Mouse (Mus musculus) midbrain, embryonic 14.5 days (tissue): Measurements from ENCODE around the gene Tmc8. TPM values are rescaled to one million over a fixed set of nuclear protein-coding genes. Genes with fewer than 3 reads are reported as not detected.

Experiments
- ATAC-seq: fragments of 200-750 bp; cut with Nextera tagmentation; 2 replicates; pipeline ENCODE4 v1.8.0; 2017; ENCODE audit warnings: moderate number of reproducible peaks, moderate library complexity; ENCODE audit not compliant: low FRiP score, low TSS enrichment
- DNase-seq: peaks from one replicate; pipeline ENCODE4 v3.0.0-alpha.2; 2015
- H3K27ac ChIP-seq: fragments of 300-500 bp; sonication (generic); replicated peaks from 2 replicates; pipeline ENCODE4 v1.5.1; 2014; ENCODE audit warnings: mild to moderate bottlenecking, low read depth, low read length, moderate library complexity
- H3K27me3 ChIP-seq: fragments of 300-500 bp; sonication (generic); 2 replicates; pipeline ENCODE4 v1.6.1; 2014; ENCODE audit warnings: low read length, control low read depth, mixed read lengths; ENCODE audit not compliant: control insufficient read depth, insufficient read depth
- H3K36me3 ChIP-seq: fragments of 300-500 bp; sonication (generic); 2 replicates; pipeline ENCODE4 v1.6.1; 2014; ENCODE audit warnings: low read length, control low read depth; ENCODE audit not compliant: control insufficient read depth, insufficient read depth
- H3K4me1 ChIP-seq: fragments of 300-500 bp; sonication (generic); 2 replicates; pipeline ENCODE4 v1.6.1; 2014; ENCODE audit warnings: mild to moderate bottlenecking, antibody characterized with exemption, low read length, control low read depth; ENCODE audit not compliant: control insufficient read depth, insufficient read depth
- H3K4me2 ChIP-seq: fragments of 300-500 bp; sonication (generic); 2 replicates; pipeline ENCODE4 v1.6.1; 2014; ENCODE audit warnings: mild to moderate bottlenecking, low read length, moderate library complexity
- H3K4me3 ChIP-seq: fragments of 300-500 bp; sonication (generic); replicated peaks from 2 replicates; pipeline ENCODE4 v1.5.1; 2014; ENCODE audit warnings: low read depth, low read length
- H3K9ac ChIP-seq: fragments of 300-500 bp; sonication (generic); replicated peaks from 2 replicates; pipeline ENCODE4 v1.6.1; 2014; ENCODE audit warnings: mild to moderate bottlenecking, low read length, moderate library complexity
- H3K9me3 ChIP-seq: fragments of 300-500 bp; sonication (generic); 2 replicates; pipeline ENCODE4 v1.6.1; 2016; ENCODE audit warnings: low read length, control low read depth, mixed read lengths; ENCODE audit not compliant: control insufficient read depth
- WGBS: fragments of 180-500 bp; shearing (Covaris S2); extraction: QIAGEN DNeasy Blood & Tissue Kit; methylation state at CpG from one replicate; pipeline ENCODE4 v1.1.7; 2014; 5-methylcytosine and 5-hydroxymethylcytosine counted together
- polyA plus RNA-seq: library from polyadenylated mRNA; unstranded; fragments of >200 nt; fragmentation: Nextera tagmentation; extraction: Ambion mirVana; gene quantifications from 2 replicates; pipeline ENCODE4 v1.2.1, GENCODE M21; 2014

The Tmc8 gene
- polyA plus RNA-seq, 1 experiment from 2014 or later = 0.66 TPM

- DNase-seq (no peak), ATAC-seq (no peak)
- 94% methylated on average over 9 of the region's 9 CpGs for WGBS
- Histone ChIP-seq H3K36me3 (no peaks in the 10 kb centered on the region; the same call in 1 of the 2 replicates), H3K9me3 (no peaks in the 10 kb centered on the region), H3K27ac (no peak overlapping the region), H3K4me2 (no peak overlapping the region), H3K9ac (no peak overlapping the region), H3K27me3 (no peaks in the 10 kb centered on the region), H3K4me1 (peaks cover 17% of the 10 kb centered on the region), H3K4me3 (no peak overlapping the region)
These were observed 40.0 kb downstream of the Tmc8 start for GRCm38 (mm10) chr11:117821868-117822267.

- H3K36me3 ChIP-seq = no peaks in the 10 kb centered on the region
- H3K4me2 ChIP-seq = no peak overlapping the region
- H3K27ac ChIP-seq = no peak overlapping the region
- DNase-seq = no peak
- no peak for ATAC-seq
- peaks cover 17% of the 10 kb centered on the region for H3K4me1 ChIP-seq
- WGBS = 90% methylated on average over 7 of the region's 7 CpGs
- H3K27me3 ChIP-seq = no peaks in the 10 kb centered on the region
- H3K4me3 ChIP-seq = no peak overlapping the region
- no peak overlapping the region for H3K9ac ChIP-seq
- no peaks in the 10 kb centered on the region for H3K9me3 ChIP-seq
These were observed 40.9 kb downstream of the Tmc8 start for GRCm38 (mm10) chr11:117822728-117823241.

GRCm38 (mm10) chr11:117823411-117823810, 41.5 kb downstream of the Tmc8 start:
- ATAC-seq = no peak
- H3K9ac ChIP-seq = no peak overlapping the region
- H3K27me3 ChIP-seq = no peaks in the 10 kb centered on the region
- no peak overlapping the region for H3K27ac ChIP-seq
- H3K36me3 ChIP-seq = no peaks in the 10 kb centered on the region
- no peaks in the 10 kb centered on the region for H3K9me3 ChIP-seq
- no peak overlapping the region for H3K4me2 ChIP-seq
- no peak for DNase-seq
- H3K4me1 ChIP-seq = peaks cover 17% of the 10 kb centered on the region
- WGBS = 94% methylated on average over 6 of the region's 6 CpGs
- H3K4me3 ChIP-seq = no peak overlapping the region

- peak overlapping the region; percentile 79 for H3K4me2 ChIP-seq
- 21% methylated on average over 23 of the region's 23 CpGs for WGBS
- H3K27ac ChIP-seq = no peak overlapping the region
- no peaks in the 10 kb centered on the region for H3K9me3 ChIP-seq
- H3K9ac ChIP-seq = 0 out of 2 replicates have a peak overlapping the region, but pooled peaks have one; percentile 29
- DNase-seq (peak; percentile 91), ATAC-seq (peak; percentile 66; the same call in 1 of the 2 replicates)
- no peaks in the 10 kb centered on the region for H3K27me3 ChIP-seq
- H3K4me3 ChIP-seq = peak overlapping the region; percentile 37
- no peaks in the 10 kb centered on the region for H3K36me3 ChIP-seq
- H3K4me1 ChIP-seq = peaks cover 17% of the 10 kb centered on the region
These were observed 42.4 kb downstream of the Tmc8 start for GRCm38 (mm10) chr11:117824060-117824969.

GRCm38 (mm10) chr11:117825333-117826101, 43.6 kb downstream of the Tmc8 start, which contains the start of the genes Afmid and Tk1:
TSS of gene Afmid (plus strand) at chr11:117825924.
TSS of gene Tk1 (minus strand) at chr11:117826092.
- no peaks in the 10 kb centered on the region for H3K36me3 ChIP-seq
- H3K4me1 ChIP-seq = peaks cover 17% of the 10 kb centered on the region
- DNase-seq = peak; percentile 82
- under 1% methylated on average over 34 of the region's 34 CpGs for whole genome bisulfite sequencing
- 0 out of 2 replicates have a peak, but pooled peaks have one; percentile 53 for ATAC-seq
- peak within 1 kb of the TSS; percentile 37 for H3K4me3 ChIP-seq
- no peaks in the 10 kb centered on the region for H3K27me3 ChIP-seq
- no peaks in the 10 kb centered on the region for H3K9me3 ChIP-seq
- peak within 1 kb of the TSS; percentile 79 for H3K4me2 ChIP-seq
- peak within 1 kb of the TSS; percentile 41 for H3K27ac ChIP-seq
- peak within 1 kb of the TSS; percentile 57 for H3K9ac ChIP-seq

- peak overlapping the region; percentile 41 for H3K27ac ChIP-seq
- H3K4me1 ChIP-seq = peaks cover 17% of the 10 kb centered on the region
- H3K9ac ChIP-seq = peak overlapping the region; percentile 57
- no peak for ATAC-seq
- H3K4me3 ChIP-seq = peak overlapping the region; percentile 37
- no peaks in the 10 kb centered on the region for H3K36me3 ChIP-seq
- 6% methylated on average over 5 of the region's 5 CpGs for WGBS
- H3K9me3 ChIP-seq = no peaks in the 10 kb centered on the region
- peak overlapping the region; percentile 79 for H3K4me2 ChIP-seq
- H3K27me3 ChIP-seq = no peaks in the 10 kb centered on the region
- DNase-seq = peak; percentile 35
These were observed 44.3 kb downstream of the Tmc8 start for GRCm38 (mm10) chr11:117826164-117826563.

- Histone ChIP-seq H3K4me3 (no peak overlapping the region), H3K4me1 (peaks cover 17% of the 10 kb centered on the region), H3K27ac (no peak overlapping the region), H3K4me2 (no peak overlapping the region), H3K9me3 (no peaks in the 10 kb centered on the region), H3K36me3 (no peaks in the 10 kb centered on the region), H3K9ac (no peak overlapping the region), H3K27me3 (no peaks in the 10 kb centered on the region)
- WGBS = 73% methylated on average over 8 of the region's 8 CpGs
- no peak for DNase-seq
- no peak for ATAC-seq
These were observed 45.0 kb downstream of the Tmc8 start for GRCm38 (mm10) chr11:117826916-117827315.

- peaks cover 17% of the 10 kb centered on the region for H3K4me1 ChIP-seq
- no peaks in the 10 kb centered on the region for H3K9me3 ChIP-seq
- WGBS = 77% methylated on average over 3 of the region's 3 CpGs
- no peak overlapping the region for H3K9ac ChIP-seq
- H3K4me2 ChIP-seq = no peak overlapping the region
- no peak for DNase-seq
- no peaks in the 10 kb centered on the region for H3K27me3 ChIP-seq
- H3K4me3 ChIP-seq = no peak overlapping the region
- no peaks in the 10 kb centered on the region for H3K36me3 ChIP-seq
- ATAC-seq = no peak
- no peak overlapping the region for H3K27ac ChIP-seq
These were observed 45.5 kb downstream of the Tmc8 start for GRCm38 (mm10) chr11:117827386-117827785.
